Mouse (Mus musculus): ENCODE results near the gene Gm9045. TPM values are rescaled to one million over a fixed set of nuclear protein-coding genes. Genes with fewer than 3 reads are reported as not detected.
"Not testable (repeated sequence)": the region's sequence is repeated elsewhere in the genome, so short reads cannot be mapped to it uniquely, and the experiment has no call there.

Gm9045 gene
- total RNA-seq (2021), result not detected

GRCm38 (mm10) chr10:118337731-118338130 is at the start of gene Gm9045:
Gene Gm9045, minus strand, starts transcription at chr10:118337831.
- intact Hi-C loops (cut with DNase I); DNase-seq (ENCODE audit: low spot score): not testable (repeated sequence)

- intact Hi-C loops (cut with DNase I), result loop anchor here (1.0 kb wide), 1 partner anchor 214 kb away; no protein-coding TSS in a partner anchor
- DNase-seq (ENCODE audit: low spot score), result peak; percentile 42
Observed at GRCm38 (mm10) chr10:118370443-118370842, 32.8 kb upstream of the Gm9045 start.

- intact Hi-C loops (cut with DNase I), result no loop called here
- no peak for DNase-seq (ENCODE audit: low spot score)
Observed at GRCm38 (mm10) chr10:118369518-118369917, 31.9 kb upstream of the Gm9045 start.

- DNase-seq (ENCODE audit: low spot score); intact Hi-C loops (cut with DNase I): not testable (repeated sequence)
Observed at GRCm38 (mm10) chr10:118354005-118354404, 16.4 kb upstream of the Gm9045 start, which contains the start of gene Gm9049. Gene Gm9049, minus strand, starts transcription at chr10:118354105.

GRCm38 (mm10) chr10:118348579-118348978 is 10.9 kb upstream of the Gm9045 start, which contains the start of gene Gm9048:
Gene Gm9048, minus strand, starts transcription at chr10:118348679.
- intact Hi-C loops (cut with DNase I); DNase-seq (ENCODE audit: low spot score): not testable (repeated sequence)

GRCm38 (mm10) chr10:118343155-118343554 is 5.5 kb upstream of the Gm9045 start, which contains the start of gene Gm9046:
Gene Gm9046, minus strand, starts transcription at chr10:118343255.
- intact Hi-C loops (cut with DNase I); DNase-seq (ENCODE audit: low spot score): not testable (repeated sequence)

GRCm38 (mm10) chr10:118332308-118332707 is 5.3 kb downstream of the Gm9045 start, which contains the start of gene Gm9044:
Gene Gm9044, minus strand, starts transcription at chr10:118332408.
- DNase-seq (ENCODE audit: low spot score); intact Hi-C loops (cut with DNase I): not testable (repeated sequence)

- intact Hi-C loops (cut with DNase I); DNase-seq (ENCODE audit: low spot score): not testable (repeated sequence)
Observed at GRCm38 (mm10) chr10:118326869-118327268, 10.8 kb downstream of the Gm9045 start, which contains the start of gene Gm9040. Gene Gm9040, minus strand, starts transcription at chr10:118326969.

GRCm38 (mm10) chr10:118319024-118319423 is 18.6 kb downstream of the Gm9045 start:
- intact Hi-C loops (cut with DNase I), result no loop called here
- no peak for DNase-seq (ENCODE audit: low spot score)

- DNase-seq (ENCODE audit: low spot score); intact Hi-C loops (cut with DNase I): not testable (repeated sequence)
Observed at GRCm38 (mm10) chr10:118302133-118302532, 35.5 kb downstream of the Gm9045 start.

GRCm38 (mm10) chr10:118294938-118295337 is 42.7 kb downstream of the Gm9045 start, which contains the start of gene Iltifb:
Gene Iltifb, minus strand, starts transcription at chr10:118295038.
- no peak for DNase-seq (ENCODE audit: low spot score)
- intact Hi-C loops (cut with DNase I), result no loop called here

Other genes with a start within 250 kb of the Gm9045 start
- gene Mdm1, start 196.0 kb downstream of the Gm9045 start, total RNA-seq (2021), result 1 to 10 TPM; 2.4 to 3.9 TPM
- not detected for gene Il22, start 132.9 kb downstream of the Gm9045 start, total RNA-seq (2021)
- under 1 TPM; 0.59 to 0.62 TPM for gene Gm32717, start 97.1 kb downstream of the Gm9045 start, total RNA-seq (2021)
- under 1 TPM; 0.59 to 0.62 TPM for gene Gm32802, start 79.1 kb downstream of the Gm9045 start, total RNA-seq (2021)
- not detected for gene Iltifb, start 42.8 kb downstream of the Gm9045 start, total RNA-seq (2021)
- not detected for gene Gm9040, start 10.9 kb downstream of the Gm9045 start, total RNA-seq (2021)
- gene Gm9044, start 5.4 kb downstream of the Gm9045 start, total RNA-seq (2021), result not detected
- not detected for gene Gm9046, start 5.4 kb upstream of the Gm9045 start, total RNA-seq (2021)
- gene Gm9048, start 10.8 kb upstream of the Gm9045 start, total RNA-seq (2021), result not detected
- gene Gm9049, start 16.3 kb upstream of the Gm9045 start, total RNA-seq (2021), result not detected
- not detected for gene Ifng, start 103.2 kb upstream of the Gm9045 start, total RNA-seq (2021)

Data from heart, postnatal 25 days (tissue).